Mouse (Mus musculus): ENCODE data around the gene Ttc8.

DNA sequence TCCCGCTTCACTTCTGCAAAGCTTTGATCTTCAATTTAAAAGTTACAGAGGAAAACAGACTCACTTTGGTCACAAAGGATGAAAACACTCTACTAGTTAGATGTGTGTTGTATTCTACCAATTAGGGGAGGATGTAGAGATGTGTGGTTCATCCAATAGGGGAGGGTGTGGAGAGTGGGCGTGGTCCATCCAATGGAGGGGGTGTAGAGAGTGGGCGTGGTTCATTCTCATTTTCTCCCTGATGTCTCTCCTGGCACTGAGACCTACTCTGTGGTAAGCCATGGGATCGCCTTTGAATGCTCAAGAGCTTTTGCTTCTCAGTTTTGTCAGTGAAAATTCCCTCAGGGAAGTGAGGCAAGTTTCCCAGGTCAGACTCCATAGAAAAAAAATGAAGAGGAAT lies 82.7 kb downstream of the Ttc8 start:
- no peak for TF ChIP-seq CTCF (conservative IDR thresholded peaks at IDR 0.05; ENCODE audit: insufficient read depth, insufficient read length, low read depth, low read length)
- no peak for TF ChIP-seq POLR2A (IDR thresholded peaks at IDR 0.05; ENCODE audit: low read depth, low read length)

Data from kidney, adult 2 months (tissue).